Mouse (Mus musculus) lung, postnatal 36 days (tissue): ENCODE data around the gene Gm20773.
"Not testable (repeated sequence)": the region's sequence is repeated elsewhere in the genome, so short reads cannot be mapped to it uniquely, and the experiment has no call there.

ENCODE experiments used
- DNase-seq: peaks from one replicate; pipeline ENCODE4 v3.0.0; 2022; ENCODE audit warnings: mixed read lengths

Gene Gm20773

GRCm38 (mm10) chrY:13493726-13494125 is at the start of gene Gm20773:
Gene Gm20773, plus strand, starts transcription at chrY:13494026.
- not testable (repeated sequence) for DNase-seq

- not testable (repeated sequence) for DNase-seq
Observed at GRCm38 (mm10) chrY:13465479-13465878, 28.3 kb upstream of the Gm20773 start, which contains the start of gene Gm21866. Gene Gm21866, minus strand, starts transcription at chrY:13465579.
